Mouse (Mus musculus): ENCODE results near the gene Crb2.

DNA sequence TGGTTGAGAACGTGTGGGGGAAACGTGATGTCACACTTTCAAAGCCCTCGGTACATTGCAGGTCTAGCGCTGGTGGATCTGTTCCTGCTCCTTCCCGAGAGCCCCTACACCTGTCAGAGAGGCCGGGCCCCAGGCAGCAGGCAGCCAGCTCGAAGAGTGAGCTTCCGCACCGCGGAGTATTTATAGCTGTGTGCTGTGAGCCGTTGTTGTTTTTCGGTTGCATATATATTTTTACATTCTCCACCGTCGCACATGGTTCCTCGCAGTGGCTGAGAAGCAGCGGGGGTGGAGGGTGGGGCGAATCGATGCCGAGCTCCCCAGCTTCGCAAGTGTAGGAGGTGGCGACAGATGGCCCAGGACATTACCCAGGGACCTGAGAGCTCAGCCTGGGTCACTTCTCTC, 11.0 kb upstream of the Crb2 start:
- no peak for TF ChIP-seq JUND (IDR thresholded peaks at IDR 0.05; ENCODE audit: low read depth, low read length)
- TF ChIP-seq ETS1 (IDR thresholded peaks at IDR 0.05; ENCODE audit: low read depth, low read length) = no peak
- TF ChIP-seq KAT2A (conservative IDR thresholded peaks at IDR 0.05; ENCODE audit: low read depth, low read length) = no peak
- TF ChIP-seq POLR2A (IDR thresholded peaks at IDR 0.05; ENCODE audit: control insufficient read depth in 1 of 2, insufficient read depth in 1 of 2, low read depth in 1 of 2, low read length in 2 of 2, poor library complexity in 1 of 2) = no peak
- no peak for TF ChIP-seq CTCF (IDR thresholded peaks at IDR 0.05 in 2 of 3, conservative IDR thresholded peaks at IDR 0.05 in 1 of 3; ENCODE audit: control insufficient read depth in 1 of 3, insufficient read depth in 1 of 3, low read depth in 2 of 3, low read length in 3 of 3, poor library complexity in 1 of 3, severe bottlenecking in 1 of 3)
- no peak for TF ChIP-seq GATA1 (IDR thresholded peaks at IDR 0.05; ENCODE audit: low read depth, low read length)
- no peak for TF ChIP-seq MYC (IDR thresholded peaks at IDR 0.05; ENCODE audit: low read depth, low read length)
- no peak for TF ChIP-seq NELFE (IDR thresholded peaks at IDR 0.05; ENCODE audit: low read depth, low read length)
- TF ChIP-seq EP300 (IDR thresholded peaks at IDR 0.05; ENCODE audit: low read depth in 1 of 2, low read length in 2 of 2) = no peak
